Mouse (Mus musculus) liver, embryonic 14.5 days (tissue): ENCODE data around the gene Tmod4.

Experiments
- CTCF ChIP-seq: IDR thresholded peaks from 2 replicates; pipeline ENCODE4 v1.5.1; 2016; ENCODE audit warnings: antibody characterized with exemption, low read depth, control low read depth
- EP300 ChIP-seq: IDR thresholded peaks from 2 replicates; pipeline ENCODE4 v1.6.1; 2016; ENCODE audit warnings: antibody characterized with exemption, low read depth

DNA sequence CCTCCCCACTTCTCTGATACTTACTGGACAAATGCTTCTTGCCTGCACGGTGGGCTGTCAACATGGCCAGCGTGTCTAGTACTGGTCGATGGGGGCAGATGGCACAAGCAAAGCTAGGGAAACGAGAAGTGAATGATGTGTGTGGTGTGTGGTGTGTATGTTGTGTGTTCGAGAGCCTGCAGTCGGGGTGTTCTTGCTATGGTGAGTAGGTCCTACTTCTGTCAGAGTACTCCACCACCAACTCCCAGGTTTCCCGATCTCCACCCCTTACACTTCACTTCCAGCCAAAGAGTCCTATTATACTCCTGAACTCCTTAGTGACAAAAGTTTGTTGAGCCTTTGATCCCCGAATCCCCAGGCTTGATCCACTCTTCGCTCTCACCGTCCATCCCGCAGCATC is 8.9 kb downstream of the Tmod4 start:
- no peak for TF ChIP-seq EP300
- no peak for TF ChIP-seq CTCF
